Mouse (Mus musculus): ENCODE results near the gene Kcnj4. TPM values are rescaled to one million over a fixed set of nuclear protein-coding genes. Genes with fewer than 3 reads are reported as not detected.

Kcnj4 gene
- total RNA-seq, 2 experiments from 2014 or later, result 0.22 to 0.28 TPM

Small RNAs within 50 kb of the gene (microRNA-seq; reads per million reads assigned to microRNA genes)
- gene Gm44302, result not detected

Other genes with a start within 250 kb of the Kcnj4 start
- gene Baiap2l2, start 219.7 kb downstream of the Kcnj4 start, total RNA-seq (2021), result 1 to 10 TPM; 2.3 to 5.5 TPM
- gene Pla2g6, start 176.9 kb downstream of the Kcnj4 start, total RNA-seq (2021), result 10 to 100 TPM; 25.3 to 28.2 TPM
- 1 to 10 TPM; 3.2 to 4.6 TPM for gene Maff, start 158.6 kb downstream of the Kcnj4 start, total RNA-seq (2021)
- 10 to 100 TPM; 45.7 to 47.4 TPM for gene Tmem184b, start 101.7 kb downstream of the Kcnj4 start, total RNA-seq (2021)
- 100 to 1,000 TPM; 108 to 111 TPM for gene Csnk1e, start 49.7 kb downstream of the Kcnj4 start, total RNA-seq (2021)
- 10 to 100 TPM; 13.0 to 13.2 TPM for gene Kdelr3, start 11.2 kb upstream of the Kcnj4 start, total RNA-seq (2021)
- 100 to 1,000 TPM; 457 to 487 TPM for gene Ddx17, start 41.5 kb upstream of the Kcnj4 start, total RNA-seq (2021)
- gene Dmc1, start 99.9 kb upstream of the Kcnj4 start, total RNA-seq (2021), result 1 to 10 TPM; 5.1 to 5.7 TPM
- gene Fam227a, start 153.7 kb upstream of the Kcnj4 start, total RNA-seq (2021), result 1 to 10 TPM; 5.3 to 5.6 TPM
- gene Cby1, start 154.0 kb upstream of the Kcnj4 start, total RNA-seq (2021), result 10 to 100 TPM; 27.4 to 32.6 TPM
- gene Tomm22, start 165.6 kb upstream of the Kcnj4 start, total RNA-seq (2021), result 100 to 1,000 TPM; 150 to 153 TPM
- 10 to 100 TPM; 29.3 to 33.5 TPM for gene Josd1, start 182.7 kb upstream of the Kcnj4 start, total RNA-seq (2021)
- 10 to 100 TPM; 32.4 to 37.0 TPM for gene Gtpbp1, start 185.6 kb upstream of the Kcnj4 start, total RNA-seq (2021)
- gene Sun2, start 237.3 kb upstream of the Kcnj4 start, total RNA-seq (2021), result 10 to 100 TPM; 53.3 to 56.7 TPM